Mouse (Mus musculus) spleen, adult 2 months (tissue): ENCODE measurements around the gene Vasn. TPM values are rescaled to one million over a fixed set of nuclear protein-coding genes. Genes with fewer than 3 reads are reported as not detected.
A peak's percentile ranks its signal among the peaks of the same experiment; 100 is the strongest.

ENCODE experiments used
- DNase-seq, 2 experiments: peaks; one replicate each; pipeline versions ENCODE4 v3.0.0 to v3.0.0-alpha.2; 2012 to 2021; ENCODE audit warnings: low spot score in 2 of 2, low read depth in 1 of 2
- H3K27ac ChIP-seq: fragments of 200-500 bp; 2 replicates; pipeline ENCODE4 v1.5.1; 2012; ENCODE audit warnings: low read length, inconsistent platforms; ENCODE audit not compliant: insufficient read depth
- H3K27me3 ChIP-seq: fragments of 200-500 bp; 2 replicates; pipeline ENCODE4 v1.6.1; 2012; ENCODE audit warnings: mild to moderate bottlenecking, moderate library complexity, low read length, inconsistent platforms; ENCODE audit not compliant: control insufficient read depth, insufficient read depth
- H3K36me3 ChIP-seq: fragments of 200-500 bp; 2 replicates; pipeline ENCODE4 v1.6.1; 2012; ENCODE audit warnings: mild to moderate bottlenecking, low read length, inconsistent platforms; ENCODE audit not compliant: control insufficient read depth, insufficient read depth
- H3K4me1 ChIP-seq: fragments of 200-500 bp; 2 replicates; pipeline ENCODE4 v1.6.1; 2011; ENCODE audit warnings: inconsistent platforms; ENCODE audit not compliant: control insufficient read depth, insufficient read depth, insufficient read length
- H3K4me3 ChIP-seq: fragments of 200-500 bp; 2 replicates; pipeline ENCODE4 v1.5.1; 2011; ENCODE audit warnings: mild to moderate bottlenecking, inconsistent platforms; ENCODE audit not compliant: insufficient read depth, insufficient read length; ENCODE audit errors: extremely low read depth
- CTCF ChIP-seq: fragments of 200-500 bp; IDR thresholded peaks from 2 replicates; pipeline ENCODE4 v1.5.1; 2011; ENCODE audit warnings: mild to moderate bottlenecking, inconsistent platforms; ENCODE audit not compliant: insufficient read depth, insufficient read length, insufficient replicate concordance; ENCODE audit errors: extremely low read depth
- POLR2A ChIP-seq: fragments of 200-500 bp; IDR thresholded peaks from 2 replicates; pipeline ENCODE4 v1.6.1; 2011; ENCODE audit warnings: low read depth, low read length, inconsistent platforms
- WGBS: fragments of 180-500 bp; shearing (Covaris S2); methylation state at CpG from one replicate; pipeline ENCODE4 v1.1.7; 2018; 5-methylcytosine and 5-hydroxymethylcytosine counted together
- polyA plus RNA-seq: library from polyadenylated mRNA; depleted of rRNA; stranded (reverse); fragments of >200 nt; gene quantifications from 2 replicates; pipeline ENCODE4 v1.2.3, GENCODE M21; 2012

Gene Vasn
- polyA plus RNA-seq, 1 experiment = 23.6 TPM

- no peak for DNase-seq
- TF ChIP-seq CTCF (no peak), POLR2A (no peak)
- Histone ChIP-seq H3K4me3 (no peak overlapping the region), H3K27me3 (no peaks in the 10 kb centered on the region), H3K36me3 (peaks cover 26% of the 10 kb centered on the region), H3K27ac (no peak overlapping the region), H3K4me1 (no peaks in the 10 kb centered on the region)
- 83% methylated on average over 2 of the region's 2 CpGs for WGBS
These were observed 24.1 kb downstream of the Vasn start for GRCm38 (mm10) chr16:4663806-4664205.

GRCm38 (mm10) chr16:4665726-4666125 lies 26.0 kb downstream of the Vasn start:
- Histone ChIP-seq H3K4me1 (no peaks in the 10 kb centered on the region), H3K4me3 (no peak overlapping the region), H3K27ac (no peak overlapping the region), H3K36me3 (peaks cover 30% of the 10 kb centered on the region), H3K27me3 (no peaks in the 10 kb centered on the region)
- TF ChIP-seq POLR2A (no peak), CTCF (no peak)
- WGBS = 88% methylated on average over 2 of the region's 2 CpGs
- no peak for DNase-seq

- no peak overlapping the region for H3K27ac ChIP-seq
- H3K4me3 ChIP-seq = no peak overlapping the region
- H3K36me3 ChIP-seq = peaks cover 25% of the 10 kb centered on the region
- no peaks in the 10 kb centered on the region for H3K4me1 ChIP-seq
- WGBS = 43% methylated on average over 3 of the region's 3 CpGs
- TF ChIP-seq CTCF (peak; percentile 88; the same call in 1 of the 2 replicates), POLR2A (no peak)
- peak; percentile 58 to 83 for DNase-seq
- H3K27me3 ChIP-seq = no peaks in the 10 kb centered on the region
These were observed 27.6 kb downstream of the Vasn start for GRCm38 (mm10) chr16:4667190-4667808.

- WGBS = 92% methylated on average over 5 of the region's 5 CpGs
- Histone ChIP-seq H3K36me3 (peaks cover 24% of the 10 kb centered on the region), H3K27me3 (no peaks in the 10 kb centered on the region), H3K4me3 (no peak overlapping the region), H3K4me1 (peaks cover 13% of the 10 kb centered on the region; the same call in 1 of the 2 replicates), H3K27ac (no peak overlapping the region)
- TF ChIP-seq POLR2A (no peak), CTCF (no peak)
- DNase-seq = no peak
These were observed 30.6 kb downstream of the Vasn start for GRCm38 (mm10) chr16:4670317-4670716.

- Histone ChIP-seq H3K36me3 (peaks cover 14% of the 10 kb centered on the region), H3K4me3 (no peak overlapping the region), H3K4me1 (peaks cover 32% of the 10 kb centered on the region; the same call in 1 of the 2 replicates), H3K27me3 (no peaks in the 10 kb centered on the region), H3K27ac (peak overlapping the region; percentile 73)
- peak; percentile 61 to 69 for DNase-seq
- 8% methylated on average over 4 of the region's 4 CpGs for WGBS
- TF ChIP-seq POLR2A (no peak), CTCF (no peak)
These were observed 34.4 kb downstream of the Vasn start for GRCm38 (mm10) chr16:4674091-4674490.

DNA sequence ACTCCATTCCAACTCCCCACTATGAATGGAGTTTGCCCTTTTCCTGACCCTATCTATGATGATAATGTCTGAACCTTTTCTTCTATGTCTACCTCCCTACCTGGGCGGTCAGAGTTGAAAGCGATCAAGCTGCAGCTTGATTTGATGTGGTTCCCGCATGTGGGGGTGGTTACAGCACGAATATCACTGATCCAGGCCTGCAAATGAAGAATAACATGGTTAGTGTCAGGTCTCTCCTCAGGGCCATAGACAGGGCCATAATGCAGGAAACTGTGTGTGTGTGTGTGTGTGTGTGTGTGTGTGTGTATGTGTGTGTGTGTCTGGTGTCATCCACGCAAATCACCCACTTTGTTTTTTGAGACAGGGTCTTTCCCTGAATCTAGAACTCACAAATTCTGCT lies 37.1 kb downstream of the Vasn start:
- Histone ChIP-seq H3K27me3 (no peaks in the 10 kb centered on the region), H3K4me1 (peaks cover 32% of the 10 kb centered on the region; the same call in 1 of the 2 replicates), H3K36me3 (peaks cover 8% of the 10 kb centered on the region), H3K4me3 (no peak overlapping the region), H3K27ac (no peak overlapping the region)
- no peak for TF ChIP-seq CTCF
- no peak for TF ChIP-seq POLR2A
- 78% methylated on average over 5 of the region's 5 CpGs for WGBS
- DNase-seq = no peak

DNA sequence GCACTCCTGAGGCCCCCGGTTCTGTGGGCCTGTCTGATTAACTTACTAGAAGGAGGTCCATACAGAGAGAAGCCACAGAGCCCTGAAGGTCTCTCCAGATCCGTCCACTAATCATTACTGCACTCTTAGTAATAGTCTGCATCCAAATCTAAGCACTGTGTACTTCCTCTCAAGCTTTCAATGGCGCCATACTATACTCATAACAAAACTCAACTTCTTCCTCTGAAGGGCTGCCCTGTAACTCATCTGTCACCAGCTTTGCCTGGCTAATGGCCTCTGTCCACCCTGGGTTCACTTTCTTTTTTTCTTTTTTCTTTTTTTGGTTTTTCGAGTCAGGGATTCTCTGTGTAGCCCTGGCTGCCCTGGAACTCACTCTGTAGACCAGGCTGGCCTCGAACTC lies 38.3 kb downstream of the Vasn start:
- peak overlapping the region; percentile 74 for H3K27ac ChIP-seq

More for the DNA sequence above, 38.3 kb downstream of the Vasn start:
- DNase-seq = no peak
- WGBS = 25% methylated on average over 5 of the region's 5 CpGs
- Histone ChIP-seq H3K4me1 (peaks cover 32% of the 10 kb centered on the region; the same call in 1 of the 2 replicates), H3K4me3 (peak overlapping the region; percentile 79; the same call in 1 of the 2 replicates), H3K27me3 (no peaks in the 10 kb centered on the region), H3K36me3 (peaks cover 8% of the 10 kb centered on the region)
- TF ChIP-seq CTCF (no peak), POLR2A (no peak)
